Mouse (Mus musculus): ENCODE measurements around the gene Gm45753. TPM values are rescaled to one million over a fixed set of nuclear protein-coding genes. Genes with fewer than 3 reads are reported as not detected.
A peak's percentile ranks its signal among the peaks of the same experiment; 100 is the strongest.

Gene Gm45753
- total and polyA plus RNA-seq, 3 experiments: not detected

DNA sequence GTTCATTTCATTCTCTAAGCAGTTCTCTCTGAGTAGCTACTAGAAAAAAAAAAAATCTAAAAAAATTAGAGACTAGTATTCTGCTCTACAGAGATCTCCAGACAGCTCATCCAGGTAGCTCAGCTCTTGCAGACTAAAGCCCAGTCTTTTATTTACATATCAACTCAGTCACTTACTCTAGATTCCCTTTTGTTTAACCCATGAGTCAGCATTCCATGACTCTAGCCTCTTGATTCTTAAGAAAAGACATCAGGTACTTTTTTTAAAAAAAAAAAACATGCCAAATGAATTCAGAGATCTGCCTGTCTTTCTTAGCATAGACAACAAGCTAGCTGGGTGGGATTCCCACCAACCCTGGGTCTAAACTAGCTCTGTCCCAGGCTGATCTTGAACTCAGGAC lies 39.8 kb downstream of the Gm45753 start:
- Histone ChIP-seq H3K27me3 (ENCODE audit: control insufficient read depth, insufficient read depth, low read length) (no peaks in the 10 kb centered on the region), H3K27ac (no peak overlapping the region), H3K4me1 (ENCODE audit: control insufficient read depth, insufficient read depth, low read length) (no peaks in the 10 kb centered on the region), H3K36me3 (ENCODE audit: control insufficient read depth, insufficient read depth, low read length) (no peaks in the 10 kb centered on the region), H3K79me2 (replicated peaks; ENCODE audit: control insufficient read depth, insufficient read depth, low read length) (no peaks in the 10 kb centered on the region), H3K9ac (ENCODE audit: low read depth, low read length) (no peak overlapping the region), H3K4me3 (no peak overlapping the region)
- no peak for DNase-seq
- TF ChIP-seq CTCF (IDR thresholded peaks at IDR 0.05) (no peak), POLR2A (IDR thresholded peaks at IDR 0.05; ENCODE audit: insufficient read depth, low read depth, low read length) (no peak), EP300 (IDR thresholded peaks at IDR 0.05; ENCODE audit: insufficient read depth, low read depth, low read length) (no peak)
- intact Hi-C loops (cut with DNase I): no loop called here

DNA sequence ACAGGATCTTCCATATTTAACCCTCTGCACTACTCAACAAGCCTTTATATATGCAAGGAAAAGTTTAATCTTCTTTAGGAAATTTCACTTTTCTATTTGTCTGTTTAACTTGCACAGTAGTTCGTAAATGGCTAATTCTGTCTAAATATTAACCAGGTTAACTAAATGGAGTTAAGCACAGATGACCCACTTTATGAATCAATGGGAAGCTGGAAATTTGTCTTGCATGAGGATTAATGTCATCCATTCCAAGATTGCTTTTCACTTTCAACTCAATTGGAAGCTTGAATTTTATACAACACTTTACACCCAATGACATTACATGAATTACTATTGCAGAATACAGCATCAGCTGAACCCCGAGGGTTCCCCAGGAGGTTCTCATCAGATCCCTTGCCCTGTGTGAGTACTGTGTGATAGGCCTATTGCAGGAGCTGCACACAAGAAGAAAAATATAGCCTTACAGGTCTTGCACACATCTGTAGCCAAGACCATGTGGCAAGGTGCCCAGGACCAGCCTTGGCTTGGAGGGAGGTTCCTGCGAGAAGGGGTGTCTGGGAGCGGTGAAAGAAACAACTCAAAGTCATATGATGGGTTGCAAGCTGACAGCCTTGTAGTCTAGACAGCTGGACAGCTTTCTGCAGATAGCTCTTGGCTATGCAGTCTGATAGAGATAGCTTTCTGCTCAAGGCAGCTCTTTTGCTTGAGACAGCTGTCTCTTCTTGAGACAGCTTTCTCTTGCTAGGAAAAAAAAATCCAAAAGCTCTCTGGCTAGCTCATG lies 40.5 kb downstream of the Gm45753 start:
- H3K27ac ChIP-seq: no peak overlapping the region
- peak; percentile 40 to 55 for DNase-seq
- no peaks in the 10 kb centered on the region for H3K79me2 ChIP-seq (replicated peaks; ENCODE audit: control insufficient read depth, insufficient read depth, low read length)
- H3K4me3 ChIP-seq: no peak overlapping the region
- no peaks in the 10 kb centered on the region for H3K36me3 ChIP-seq (ENCODE audit: control insufficient read depth, insufficient read depth, low read length)
- H3K27me3 ChIP-seq (ENCODE audit: control insufficient read depth, insufficient read depth, low read length): no peaks in the 10 kb centered on the region
- no peak overlapping the region for H3K9ac ChIP-seq (ENCODE audit: low read depth, low read length)
- H3K4me1 ChIP-seq (ENCODE audit: control insufficient read depth, insufficient read depth, low read length): no peaks in the 10 kb centered on the region
- TF ChIP-seq POLR2A (IDR thresholded peaks at IDR 0.05; ENCODE audit: insufficient read depth, low read depth, low read length): no peak
- TF ChIP-seq EP300 (IDR thresholded peaks at IDR 0.05; ENCODE audit: insufficient read depth, low read depth, low read length): no peak
- no peak for TF ChIP-seq CTCF (IDR thresholded peaks at IDR 0.05)
- intact Hi-C loops (cut with DNase I): no loop called here
- whole genome bisulfite sequencing: 49% methylated on average over 4 of the region's 4 CpGs

DNA sequence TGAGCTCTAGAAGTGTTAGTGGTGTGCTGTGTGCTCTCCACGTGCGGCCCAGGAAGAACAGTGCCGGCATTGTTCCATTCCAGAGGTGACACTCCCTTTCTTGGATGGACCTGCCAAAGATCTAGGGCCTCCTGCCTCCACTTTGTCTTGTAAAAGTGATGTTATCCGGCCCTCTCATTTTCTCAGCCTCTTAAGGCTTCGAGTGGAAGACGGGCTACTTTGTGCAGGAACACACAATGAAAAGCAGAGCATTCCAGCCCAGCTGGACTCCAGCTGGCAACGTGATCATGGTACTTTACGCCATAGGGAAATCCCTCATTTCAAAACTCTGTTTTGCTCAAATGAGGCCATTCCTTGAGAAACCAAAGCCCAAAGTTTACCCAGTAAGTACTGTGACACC lies 41.3 kb downstream of the Gm45753 start:
- H3K36me3 ChIP-seq (ENCODE audit: control insufficient read depth, insufficient read depth, low read length): no peaks in the 10 kb centered on the region
- 64% methylated on average over 8 of the region's 8 CpGs for WGBS
- no peak overlapping the region for H3K9ac ChIP-seq (ENCODE audit: low read depth, low read length)
- H3K79me2 ChIP-seq (replicated peaks; ENCODE audit: control insufficient read depth, insufficient read depth, low read length): no peaks in the 10 kb centered on the region
- intact Hi-C loops (cut with DNase I): no loop called here
- H3K27me3 ChIP-seq (ENCODE audit: control insufficient read depth, insufficient read depth, low read length): no peaks in the 10 kb centered on the region
- no peak overlapping the region for H3K27ac ChIP-seq
- no peaks in the 10 kb centered on the region for H3K4me1 ChIP-seq (ENCODE audit: control insufficient read depth, insufficient read depth, low read length)
- TF ChIP-seq CTCF (IDR thresholded peaks at IDR 0.05) (no peak), EP300 (IDR thresholded peaks at IDR 0.05; ENCODE audit: insufficient read depth, low read depth, low read length) (no peak), POLR2A (IDR thresholded peaks at IDR 0.05; ENCODE audit: insufficient read depth, low read depth, low read length) (no peak)
- H3K4me3 ChIP-seq: no peak overlapping the region
- peak in 1 of 2 experiments; percentile 6 for DNase-seq

DNA sequence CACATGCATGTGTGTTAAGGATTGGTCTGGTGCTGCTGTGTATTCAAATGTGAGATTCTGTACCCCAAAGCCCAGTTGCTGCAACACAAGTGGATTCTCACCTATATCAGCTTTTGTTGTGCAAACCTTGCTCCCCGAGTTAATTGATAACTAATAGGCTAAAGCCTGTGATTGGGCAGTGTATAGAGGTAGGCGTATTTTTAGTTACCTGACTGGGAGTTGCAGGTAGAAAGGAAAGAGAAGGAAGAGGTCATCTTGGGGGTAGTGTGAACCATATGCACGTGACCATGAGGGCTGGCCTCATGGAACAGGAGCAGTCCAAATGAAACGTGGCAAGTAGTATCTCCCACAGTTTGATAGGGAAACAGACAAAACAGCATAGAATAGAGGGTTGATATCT lies 43.3 kb downstream of the Gm45753 start:
- Histone ChIP-seq H3K4me3 (no peak overlapping the region), H3K27me3 (ENCODE audit: control insufficient read depth, insufficient read depth, low read length) (no peaks in the 10 kb centered on the region), H3K36me3 (ENCODE audit: control insufficient read depth, insufficient read depth, low read length) (no peaks in the 10 kb centered on the region), H3K9ac (ENCODE audit: low read depth, low read length) (no peak overlapping the region), H3K4me1 (ENCODE audit: control insufficient read depth, insufficient read depth, low read length) (no peaks in the 10 kb centered on the region), H3K79me2 (replicated peaks; ENCODE audit: control insufficient read depth, insufficient read depth, low read length) (no peaks in the 10 kb centered on the region), H3K27ac (no peak overlapping the region)
- TF ChIP-seq EP300 (IDR thresholded peaks at IDR 0.05; ENCODE audit: insufficient read depth, low read depth, low read length) (no peak), POLR2A (IDR thresholded peaks at IDR 0.05; ENCODE audit: insufficient read depth, low read depth, low read length) (no peak), CTCF (IDR thresholded peaks at IDR 0.05) (no peak)
- 80% methylated on average over 4 of the region's 4 CpGs for WGBS
- intact Hi-C loops (cut with DNase I): no loop called here
- no peak for DNase-seq

DNA sequence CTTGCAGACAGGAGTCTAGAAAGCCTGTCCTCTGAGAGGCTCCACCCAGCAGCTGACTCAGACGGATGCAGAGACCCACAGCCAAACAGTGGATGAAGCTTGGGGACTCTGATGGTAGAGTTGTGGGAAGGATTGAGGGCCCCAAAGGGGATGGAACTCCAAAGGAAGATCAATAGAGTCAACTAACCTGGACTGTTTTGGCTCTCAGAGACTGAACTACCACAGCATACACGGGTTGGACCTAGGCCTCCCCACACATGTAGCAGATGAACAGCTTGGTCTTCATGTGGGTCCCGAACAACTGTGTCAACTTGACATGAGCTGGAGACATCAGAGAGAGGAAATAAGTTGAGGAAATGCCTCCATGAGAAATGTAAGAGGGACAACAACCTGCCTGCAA lies 45.4 kb downstream of the Gm45753 start:
- intact Hi-C loops (cut with DNase I): no loop called here
- no peak for DNase-seq
- Histone ChIP-seq H3K36me3 (ENCODE audit: control insufficient read depth, insufficient read depth, low read length) (no peaks in the 10 kb centered on the region), H3K27ac (no peak overlapping the region), H3K9ac (ENCODE audit: low read depth, low read length) (no peak overlapping the region), H3K27me3 (ENCODE audit: control insufficient read depth, insufficient read depth, low read length) (no peaks in the 10 kb centered on the region), H3K4me1 (ENCODE audit: control insufficient read depth, insufficient read depth, low read length) (no peaks in the 10 kb centered on the region), H3K79me2 (replicated peaks; ENCODE audit: control insufficient read depth, insufficient read depth, low read length) (no peaks in the 10 kb centered on the region), H3K4me3 (no peak overlapping the region)
- 79% methylated on average over 3 of the region's 3 CpGs for WGBS
- TF ChIP-seq CTCF (IDR thresholded peaks at IDR 0.05) (no peak), EP300 (IDR thresholded peaks at IDR 0.05; ENCODE audit: insufficient read depth, low read depth, low read length) (no peak), POLR2A (IDR thresholded peaks at IDR 0.05; ENCODE audit: insufficient read depth, low read depth, low read length) (no peak)

DNA sequence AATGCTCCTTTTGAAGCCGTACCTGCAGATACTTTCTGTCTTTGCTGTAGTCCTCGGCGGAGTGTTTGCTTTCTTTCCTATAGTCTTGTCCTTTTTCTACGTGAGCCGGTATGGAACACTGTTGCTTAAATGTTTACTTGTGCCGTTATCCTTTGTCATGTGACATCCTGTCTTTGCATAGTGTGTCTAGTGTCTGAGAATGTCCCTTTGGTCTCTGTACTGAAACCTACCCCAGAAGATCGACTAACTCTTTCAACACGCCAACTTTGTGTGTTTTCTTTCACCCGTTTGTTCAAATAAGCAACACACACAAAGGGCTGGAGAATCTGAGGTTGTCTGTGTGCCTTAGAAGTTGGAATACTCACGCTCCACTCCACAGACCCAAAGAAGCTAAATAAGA lies 46.3 kb downstream of the Gm45753 start, which contains the start of gene F11:
Gene F11 (minus strand): TSS at position 112 of the 400 bp plus-strand sequence.
- 61% methylated on average over 10 of the region's 10 CpGs for WGBS
- H3K9ac ChIP-seq (ENCODE audit: low read depth, low read length): no peak within 1 kb of the TSS
- no peaks in the 10 kb centered on the region for H3K27me3 ChIP-seq (ENCODE audit: control insufficient read depth, insufficient read depth, low read length)
- H3K36me3 ChIP-seq (ENCODE audit: control insufficient read depth, insufficient read depth, low read length): no peaks in the 10 kb centered on the region
- DNase-seq: no peak
- H3K4me3 ChIP-seq: no peak within 1 kb of the TSS
- TF ChIP-seq POLR2A (IDR thresholded peaks at IDR 0.05; ENCODE audit: insufficient read depth, low read depth, low read length) (no peak), CTCF (IDR thresholded peaks at IDR 0.05) (no peak), EP300 (IDR thresholded peaks at IDR 0.05; ENCODE audit: insufficient read depth, low read depth, low read length) (no peak)
- intact Hi-C loops (cut with DNase I): no loop called here
- H3K4me1 ChIP-seq (ENCODE audit: control insufficient read depth, insufficient read depth, low read length): no peaks in the 10 kb centered on the region
- no peak within 1 kb of the TSS for H3K27ac ChIP-seq
- no peaks in the 10 kb centered on the region for H3K79me2 ChIP-seq (replicated peaks; ENCODE audit: control insufficient read depth, insufficient read depth, low read length)

Measured in heart, adult 2 months (tissue).